Comparison of ENCODE assay signal across 16 mouse cellular contexts in the genomic region with DNA sequence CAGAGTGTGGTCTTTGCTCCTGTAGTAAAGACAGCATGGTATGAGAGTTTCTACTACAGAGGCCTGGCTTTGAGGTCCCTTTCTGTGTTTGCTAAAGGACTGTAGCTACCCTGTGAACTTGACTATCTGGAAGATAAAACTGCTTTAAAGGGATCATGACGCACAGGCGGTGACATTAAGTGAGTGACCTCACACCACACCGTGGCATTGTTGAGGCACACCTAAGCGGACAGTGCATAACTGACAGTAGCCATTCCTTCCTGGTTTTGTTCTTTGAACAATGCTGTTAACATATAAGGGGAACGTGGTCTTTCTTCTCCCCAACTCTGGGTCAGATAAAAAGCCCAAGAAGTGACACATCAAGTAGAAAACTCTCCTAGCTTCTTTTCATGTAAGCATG.
"Had no signal": no experiment of that assay in that cellular context is flagged by ENCODE, and none has a peak within 500 bp of the region (broad histone marks: within the 10 kb centered on the region; RNA-seq: fewer than 3 reads in every experiment).

No protein-coding gene starts in this region.

- H3K36me3 ChIP-seq: stomach, embryonic 15.5 days had no signal

- H3K4me1 ChIP-seq: neural tube, embryonic 12.5 days; neural tube, embryonic 13.5 days; neural tube, embryonic 15.5 days; stomach, embryonic 15.5 days had no signal

- DNase-seq: retina, postnatal 1 day; right cerebral cortex, adult 18-20 months; right cerebral cortex, postnatal 14 days; right cerebral cortex, postnatal 25 days; right cerebral cortex, postnatal 4 days; spleen, adult 18-20 months; thymus, adult 18-20 months; thymus, adult 2 months; thymus, postnatal 14 days; thymus, postnatal 25 days; thymus, postnatal 36 days; thymus, postnatal 4 days had no signal

- H3K9me3 ChIP-seq: neural tube, embryonic 12.5 days; neural tube, embryonic 13.5 days; neural tube, embryonic 15.5 days; stomach, embryonic 15.5 days had no signal

- H3K27ac ChIP-seq: neural tube, embryonic 12.5 days; neural tube, embryonic 13.5 days; neural tube, embryonic 15.5 days; stomach, embryonic 15.5 days had no signal

- H3K4me2 ChIP-seq: neural tube, embryonic 12.5 days; neural tube, embryonic 13.5 days; neural tube, embryonic 15.5 days; stomach, embryonic 15.5 days had no signal

- H3K4me3 ChIP-seq: neural tube, embryonic 12.5 days; neural tube, embryonic 13.5 days; neural tube, embryonic 15.5 days; stomach, embryonic 15.5 days had no signal

- H3K9ac ChIP-seq: neural tube, embryonic 12.5 days; neural tube, embryonic 13.5 days; neural tube, embryonic 15.5 days; stomach, embryonic 15.5 days had no signal

- H3K27me3 ChIP-seq: neural tube, embryonic 12.5 days; neural tube, embryonic 13.5 days; neural tube, embryonic 15.5 days; stomach, embryonic 15.5 days had no signal
